Mouse (Mus musculus) G1E (cell line): ENCODE measurements around the gene Ttll11.

ENCODE experiments used
- CTCF ChIP-seq: IDR thresholded peaks from 2 replicates; pipeline ENCODE4 v1.5.1; 2012; ENCODE audit warnings: low read depth, low read length, inconsistent platforms, mixed read lengths
- GATA1 ChIP-seq: IDR thresholded peaks from 2 replicates; pipeline ENCODE4 v1.6.1; 2012; ENCODE audit warnings: borderline replicate concordance, low read length, inconsistent platforms, mixed read lengths
- TAL1 ChIP-seq: conservative IDR thresholded peaks from 2 replicates; pipeline ENCODE4 v1.6.1; 2012; ENCODE audit warnings: low read depth, low read length, inconsistent platforms, mixed read lengths

DNA sequence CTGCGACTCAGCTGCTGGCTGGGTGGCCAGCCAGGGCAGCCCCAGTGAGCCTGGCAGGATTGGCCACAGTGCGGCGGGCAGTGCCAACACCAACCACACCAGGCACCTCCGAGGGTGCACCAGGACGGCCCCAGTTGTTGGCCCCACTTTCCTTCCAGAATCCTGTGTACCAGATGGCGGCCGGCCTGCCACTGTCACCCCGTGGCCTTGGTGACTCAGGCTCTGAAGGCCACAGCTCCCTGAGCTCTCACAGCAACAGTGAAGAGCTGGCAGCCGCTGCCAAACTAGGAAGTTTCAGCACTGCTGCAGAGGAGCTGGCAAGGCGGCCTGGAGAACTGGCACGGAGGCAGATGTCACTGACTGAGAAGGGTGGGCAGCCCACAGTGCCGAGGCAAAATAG lies 259.6 kb downstream of the Ttll11 start:
- no peak for TF ChIP-seq CTCF
- no peak for TF ChIP-seq TAL1
- TF ChIP-seq GATA1, result no peak
